Mouse (Mus musculus) kidney, adult 18-20 months (tissue): ENCODE results near the gene Gm7138.
A peak's percentile ranks its signal among the peaks of the same experiment; 100 is the strongest.
"Not testable (repeated sequence)": the region's sequence is repeated elsewhere in the genome, so short reads cannot be mapped to it uniquely, and the experiment has no call there.

Experiments
- DNase-seq: peaks from one replicate; pipeline ENCODE4 v3.0.0; 2021

Gene Gm7138

GRCm38 (mm10) chr10:77776844-77777243, at the start of gene Gm7138:
Gm7138 (minus strand) TSS chr10:77776944.
- not testable (repeated sequence) for DNase-seq

DNA sequence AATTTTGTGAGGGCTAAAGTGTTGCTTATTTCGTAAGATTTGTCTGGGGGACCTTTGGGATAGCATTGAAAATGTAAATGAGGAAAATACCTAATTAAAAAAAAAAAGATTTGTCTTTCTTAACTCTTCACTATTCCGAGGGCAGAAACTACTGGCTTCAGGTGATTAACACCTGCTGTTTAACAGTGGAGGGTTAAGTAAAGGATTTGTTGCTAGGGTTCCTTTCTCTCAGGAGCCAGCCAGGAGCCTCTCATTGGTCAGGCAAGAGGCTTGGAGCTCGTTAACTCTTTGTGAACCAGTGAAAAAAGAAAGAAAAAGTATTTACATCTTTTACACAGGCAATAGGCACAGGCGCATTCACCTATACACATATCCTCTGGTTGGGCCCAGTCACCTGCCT, 42.5 kb upstream of the Gm7138 start:
- DNase-seq = no peak

GRCm38 (mm10) chr10:77818523-77818922, 41.8 kb upstream of the Gm7138 start:
- no peak for DNase-seq

DNA sequence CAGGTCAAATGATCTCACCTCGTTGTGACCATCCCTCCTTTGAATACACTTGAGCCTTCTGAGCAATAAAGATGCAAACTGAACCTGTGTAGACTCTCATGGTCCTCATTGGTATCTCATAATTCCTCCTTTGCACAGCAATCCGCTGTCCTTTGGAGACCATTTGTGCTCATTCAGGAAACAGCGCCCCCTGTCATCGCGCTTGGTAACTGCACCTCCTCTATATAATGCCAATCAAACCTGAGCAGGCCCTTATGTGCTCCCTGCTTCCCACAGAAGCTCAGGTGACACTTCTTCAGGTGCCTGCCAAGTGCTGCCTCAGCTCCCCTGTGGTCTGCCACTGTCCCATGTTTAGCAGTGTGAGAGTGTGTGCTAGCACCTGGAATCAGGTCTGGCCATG, 38.8 kb upstream of the Gm7138 start:
- DNase-seq = peak; percentile 18

DNA sequence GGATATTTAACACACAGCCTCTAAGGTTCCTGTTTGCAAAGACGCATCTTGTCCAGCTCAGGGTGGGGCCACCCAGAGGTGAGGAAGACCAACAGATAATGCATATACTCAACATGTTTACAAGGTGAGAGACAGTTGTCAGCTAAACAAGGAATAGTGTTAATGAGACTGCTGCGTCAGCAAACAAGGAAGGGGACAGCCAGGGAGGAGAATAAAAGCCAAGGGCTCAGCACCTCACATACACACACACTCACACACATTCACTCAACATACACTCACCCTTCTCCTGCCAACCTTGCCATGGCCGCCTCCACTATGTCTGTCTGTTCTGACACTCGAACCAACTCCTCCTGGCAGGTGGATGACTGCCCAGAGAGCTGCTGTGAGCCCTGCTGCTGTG, 37.6 kb upstream of the Gm7138 start, which contains the start of gene Gm2696:
Gene Gm2696, plus strand, starts transcription at position 301 of the 400 bp plus-strand sequence.
- no peak for DNase-seq

DNA sequence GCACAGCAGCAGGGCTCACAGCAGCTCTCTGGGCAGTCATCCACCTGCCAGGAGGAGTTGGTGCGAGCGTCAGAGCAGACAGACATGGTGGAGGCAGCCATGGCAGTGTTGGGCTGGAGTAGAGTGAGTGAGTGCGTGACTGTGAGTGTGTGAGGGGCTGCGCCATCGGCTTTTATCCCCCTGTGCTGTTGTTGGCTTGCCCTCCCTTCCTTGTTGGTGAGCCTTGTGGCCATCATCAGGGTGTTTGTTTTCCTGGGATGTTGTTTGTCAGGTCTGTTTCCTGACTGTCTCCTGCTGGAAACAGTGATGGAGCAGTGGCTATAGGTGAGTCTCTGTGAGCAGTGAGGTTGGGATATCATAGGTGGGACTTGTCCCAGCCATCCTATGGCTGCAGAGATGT, 35.0 kb upstream of the Gm7138 start, which contains the start of gene Gm9507:
Gene Gm9507, minus strand, starts transcription at position 101 of the 400 bp plus-strand sequence.
- DNase-seq = no peak

- DNase-seq = no peak
Observed at GRCm38 (mm10) chr10:77804095-77804494, 27.4 kb upstream of the Gm7138 start.

GRCm38 (mm10) chr10:77798921-77799508, 22.3 kb upstream of the Gm7138 start, which contains the start of gene Gm19668:
Gm19668 (minus strand) TSS chr10:77799133.
- DNase-seq = no peak

GRCm38 (mm10) chr10:77798164-77798920, 21.6 kb upstream of the Gm7138 start:
- not testable (repeated sequence) for DNase-seq

GRCm38 (mm10) chr10:77797677-77798076, 20.9 kb upstream of the Gm7138 start:
- no peak for DNase-seq

- no peak for DNase-seq
Observed at GRCm38 (mm10) chr10:77794976-77795375, 18.2 kb upstream of the Gm7138 start, which contains the start of gene Gm9639. Gm9639 (minus strand) TSS chr10:77795076.

DNA sequence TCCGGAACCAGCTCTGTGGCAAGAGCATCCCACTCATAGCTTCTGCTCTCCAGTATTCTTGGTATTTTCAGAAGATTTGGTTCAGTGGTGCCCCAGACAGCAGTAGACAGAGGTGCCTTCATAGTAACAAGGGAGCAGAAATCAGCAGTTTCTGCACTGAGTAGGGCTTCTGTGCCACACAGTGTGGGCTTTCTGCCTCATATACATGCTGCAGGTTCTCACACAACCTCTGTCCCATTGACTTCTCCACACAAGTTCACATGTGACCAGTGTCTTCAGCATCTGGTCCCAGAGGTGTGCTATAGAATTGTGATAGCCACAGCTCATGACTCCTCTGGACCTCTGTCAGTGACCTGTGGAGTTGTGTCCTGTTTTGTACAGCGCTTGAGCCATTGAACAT, 11.9 kb upstream of the Gm7138 start:
- DNase-seq = no peak

GRCm38 (mm10) chr10:77787876-77788275, 11.1 kb upstream of the Gm7138 start, which contains the start of gene Gm7137:
Gm7137 (minus strand) TSS chr10:77788200.
- DNase-seq = not testable (repeated sequence)

- not testable (repeated sequence) for DNase-seq
Observed at GRCm38 (mm10) chr10:77783396-77783795, 6.7 kb upstream of the Gm7138 start.

DNA sequence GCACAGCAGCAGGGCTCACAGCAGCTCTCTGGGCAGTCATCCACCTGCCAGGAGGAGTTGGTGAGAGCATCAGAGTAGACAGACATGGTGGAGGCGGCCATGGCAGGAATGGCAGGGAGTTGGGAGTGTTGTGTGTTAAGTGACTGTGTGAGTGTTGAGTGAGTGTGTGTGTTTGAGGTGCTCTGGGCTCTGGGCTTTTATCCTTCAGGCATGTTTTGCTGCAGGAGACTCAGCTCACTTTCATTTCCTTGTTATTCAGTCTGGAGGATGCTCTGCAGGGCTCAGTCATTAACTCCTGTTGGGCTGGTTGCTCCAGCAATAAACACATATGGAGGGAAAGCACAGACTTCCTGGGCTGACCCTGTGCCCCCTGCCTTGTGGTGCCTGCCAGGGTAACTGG, 5.7 kb upstream of the Gm7138 start, which contains the start of gene Gm3250:
Gene Gm3250, minus strand, starts transcription at position 101 of the 400 bp plus-strand sequence.
- DNase-seq = not testable (repeated sequence)

DNA sequence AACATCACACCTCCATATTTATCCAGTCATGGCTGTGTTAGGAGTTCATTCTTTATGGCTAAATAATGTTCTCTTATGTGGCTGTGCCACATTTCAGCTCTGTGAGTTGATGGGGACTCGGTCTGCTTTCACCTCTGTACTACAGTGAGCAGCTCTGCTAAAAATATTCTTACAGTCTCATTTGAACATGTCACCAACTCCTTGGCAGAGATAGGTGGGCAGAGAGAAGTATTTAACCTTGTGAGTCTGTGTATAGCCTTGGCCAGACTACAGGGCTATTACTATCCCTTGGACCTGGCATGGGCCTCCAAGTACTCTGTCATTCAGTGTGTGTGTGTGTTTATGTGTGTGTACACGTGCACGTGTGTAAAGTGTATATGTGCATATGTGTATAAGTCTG, 4.6 kb downstream of the Gm7138 start:
- DNase-seq = not testable (repeated sequence)

GRCm38 (mm10) chr10:77771225-77771624, 5.5 kb downstream of the Gm7138 start, which contains the start of gene Gm3238:
Gm3238 (minus strand) TSS chr10:77771325.
- not testable (repeated sequence) for DNase-seq

DNA sequence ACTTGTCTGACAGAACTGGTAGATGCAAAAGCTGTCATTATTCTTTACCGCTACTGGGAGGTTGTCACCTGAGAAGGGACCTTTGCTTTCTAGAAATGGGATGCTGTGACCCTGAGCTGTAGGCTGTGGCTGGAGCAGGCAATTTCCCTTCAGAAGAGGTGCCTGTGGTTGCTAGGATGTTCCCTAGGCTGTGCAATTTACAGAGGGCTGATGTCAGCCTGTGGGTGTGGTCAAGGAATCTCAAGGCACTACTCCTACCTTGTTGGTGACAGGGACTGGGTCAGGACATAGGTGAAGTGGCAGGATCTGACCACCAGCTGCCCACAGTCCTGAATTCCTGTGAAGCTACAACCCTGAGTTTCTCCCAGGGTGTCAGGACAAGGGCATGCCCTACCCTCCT, 7.0 kb downstream of the Gm7138 start:
- DNase-seq = no peak

DNA sequence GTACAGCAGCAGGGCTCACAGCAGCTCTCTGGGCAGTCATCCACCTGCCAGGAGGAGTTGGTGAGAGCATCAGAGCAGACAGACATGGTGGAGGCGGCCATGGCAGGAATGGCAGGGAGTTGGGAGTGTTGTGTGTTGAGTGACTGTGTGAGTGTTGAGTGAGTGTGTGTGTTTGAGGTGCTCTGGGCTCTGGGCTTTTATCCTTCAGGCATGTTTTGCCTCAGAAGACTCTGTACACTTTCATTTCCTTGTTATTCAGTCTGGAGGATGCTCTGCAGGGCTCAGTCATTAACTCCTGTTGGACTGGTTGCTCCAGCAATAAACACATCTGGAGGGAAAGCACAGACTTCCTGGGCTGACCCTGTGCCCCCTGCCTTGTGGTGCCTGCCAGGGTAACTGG, 17.2 kb downstream of the Gm7138 start, which contains the start of gene Gm3233:
Gene Gm3233, minus strand, starts transcription at position 101 of the 400 bp plus-strand sequence.
- DNase-seq = not testable (repeated sequence)

- DNase-seq = no peak
Observed at GRCm38 (mm10) chr10:77753448-77753847, 23.3 kb downstream of the Gm7138 start.

GRCm38 (mm10) chr10:77752312-77752711, 24.4 kb downstream of the Gm7138 start:
- not testable (repeated sequence) for DNase-seq

- not testable (repeated sequence) for DNase-seq
Observed at GRCm38 (mm10) chr10:77751254-77751653, 25.5 kb downstream of the Gm7138 start, which contains the start of gene Gm9736. Gm9736 (minus strand) TSS chr10:77751354.

DNA sequence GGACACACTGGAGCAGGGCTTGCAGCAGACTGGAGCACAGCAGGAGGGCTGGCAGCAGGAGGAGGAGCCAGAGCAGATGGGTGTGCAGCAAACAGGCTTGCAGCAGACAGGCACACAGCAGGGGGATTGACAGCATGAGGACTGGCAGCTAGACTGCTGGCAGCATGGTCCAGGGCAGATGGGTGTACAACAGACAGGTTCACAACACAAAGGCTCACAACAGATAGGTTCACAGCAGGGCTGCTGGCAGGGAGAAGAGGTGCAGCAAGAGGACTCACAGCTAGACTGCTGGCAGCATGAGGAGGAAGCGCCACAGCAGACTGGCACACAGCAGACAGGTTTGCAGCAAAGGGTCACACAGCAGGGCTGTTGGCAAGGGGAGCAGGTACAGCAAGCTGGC, 26.1 kb downstream of the Gm7138 start:
- DNase-seq = not testable (repeated sequence)
